ENCODE assay signal across 18 mouse cellular contexts in genomic region chr12:99380855-99381262, GRCm38 (mm10).
DNase-seq lines count a peak whose midpoint lies in the region; ATAC-seq and TF ChIP-seq lines count a peak whose summit lies in the region.
"Had no signal": no experiment of that assay in that cellular context is flagged by ENCODE, and none has a peak within 500 bp of the region (broad histone marks: within the 10 kb centered on the region; RNA-seq: fewer than 3 reads in every experiment).

No protein-coding gene starts in this region.

- no peak overlapping the region for H3K4me2 ChIP-seq in hindbrain, postnatal 0 days (ENCODE audit: low read depth, low read length)
- H3K4me2 ChIP-seq: embryonic facial prominence, embryonic 15.5 days; forebrain, embryonic 12.5 days; hindbrain, embryonic 14.5 days; midbrain, embryonic 12.5 days; stomach, embryonic 15.5 days had no signal

- H3K27ac ChIP-seq in thymus, adult 2 months (ENCODE audit: control insufficient read depth, insufficient read depth, low read length) = no peak overlapping the region
- H3K27ac ChIP-seq in hindbrain, postnatal 0 days = no peak overlapping the region
- H3K27ac ChIP-seq: embryonic facial prominence, embryonic 15.5 days; hindbrain, embryonic 14.5 days; midbrain, embryonic 12.5 days; stomach, embryonic 15.5 days had no signal

- no peak for TF ChIP-seq POLR2A in thymus, adult 2 months (IDR thresholded peaks at IDR 0.05; ENCODE audit: control insufficient read depth, extremely low read depth, insufficient read depth, low read length, poor library complexity)

- no peaks in the 10 kb centered on the region for H3K9me3 ChIP-seq in hindbrain, postnatal 0 days (ENCODE audit: low read length)
- H3K9me3 ChIP-seq: embryonic facial prominence, embryonic 15.5 days; midbrain, embryonic 12.5 days; stomach, embryonic 15.5 days had no signal

- peaks cover 9% of the 10 kb centered on the region for H3K4me1 ChIP-seq in thymus, adult 2 months (replicated peaks; ENCODE audit: control insufficient read depth, insufficient read depth, low read length)
- H3K4me1 ChIP-seq in hindbrain, postnatal 0 days (ENCODE audit: insufficient read depth, low read length) = peaks cover 8% of the 10 kb centered on the region

- no peak for TF ChIP-seq CTCF in thymus, adult 2 months (IDR thresholded peaks at IDR 0.05; ENCODE audit: borderline replicate concordance, control insufficient read depth, extremely low read depth, insufficient read depth, low read length, poor library complexity)
- TF ChIP-seq CTCF in hindbrain, postnatal 0 days (IDR thresholded peaks at IDR 0.05; ENCODE audit: low read depth) = no peak

- H3K27me3 ChIP-seq in thymus, adult 2 months (ENCODE audit: control insufficient read depth, insufficient read depth, low read length) = no peaks in the 10 kb centered on the region
- H3K27me3 ChIP-seq in hindbrain, postnatal 0 days (ENCODE audit: insufficient read depth, low read length) = no peaks in the 10 kb centered on the region
- H3K27me3 ChIP-seq: embryonic facial prominence, embryonic 15.5 days; forebrain, embryonic 12.5 days; midbrain, embryonic 12.5 days; stomach, embryonic 15.5 days had no signal

- ATAC-seq in activated CD4-positive, CD25-positive, alpha-beta regulatory T cell, adult 4 months = peak; percentile 93
- ATAC-seq in hindbrain, postnatal 0 days = no peak
- no peak for ATAC-seq in megakaryocyte, adult 5-6 weeks (ENCODE audit: poor library complexity, severe bottlenecking)

- H3K9ac ChIP-seq in hindbrain, postnatal 0 days (replicated peaks; ENCODE audit: low read length) = no peak overlapping the region
- H3K9ac ChIP-seq: embryonic facial prominence, embryonic 15.5 days; forebrain, embryonic 12.5 days; hindbrain, embryonic 14.5 days; midbrain, embryonic 12.5 days; stomach, embryonic 15.5 days had no signal

- DNase-seq in thymus, adult 2 months = peak; percentile 14
- DNase-seq in thymus, postnatal 10 days (ENCODE audit: low spot score in 2 of 2) = no peak
- peak; percentile 32 for DNase-seq in spleen, adult 12 weeks (ENCODE audit: low spot score)
- DNase-seq in hindbrain, postnatal 0 days (ENCODE audit: low spot score) = no peak
- DNase-seq in cerebellum, postnatal 4 days (ENCODE audit: low spot score in 2 of 2) = no peak
- DNase-seq: cerebellum, adult 11-12 months; heart, adult 18-20 months; kidney, adult 18-20 months; kidney, postnatal 14 days; right cerebral cortex, postnatal 25 days had no signal

- H3K4me3 ChIP-seq in thymus, adult 2 months (ENCODE audit: control insufficient read depth, insufficient read depth, low read length) = no peak overlapping the region
- H3K4me3 ChIP-seq in hindbrain, postnatal 0 days (ENCODE audit: low read length) = no peak overlapping the region
- H3K4me3 ChIP-seq: embryonic facial prominence, embryonic 15.5 days; forebrain, embryonic 12.5 days; midbrain, embryonic 12.5 days; myocyte; stomach, embryonic 15.5 days had no signal

- WGBS in thymus, adult 2 months = 29% methylated on average over 4 of the region's 4 CpGs
- WGBS in hindbrain, postnatal 0 days = 56% methylated on average over 4 of the region's 4 CpGs

- no peaks in the 10 kb centered on the region for H3K36me3 ChIP-seq in thymus, adult 2 months (ENCODE audit: control insufficient read depth, insufficient read depth, low read length)
- no peaks in the 10 kb centered on the region for H3K36me3 ChIP-seq in hindbrain, postnatal 0 days (ENCODE audit: insufficient read depth, low read length)

Comparison
In these comparisons a context has a peak if more than half of its experiments do, and no peak if none do; other contexts are left out.
1. DNase-seq: peak in thymus, adult 2 months (single experiment) and spleen, adult 12 weeks (single experiment); none in thymus, postnatal 10 days (0 of 2), hindbrain, postnatal 0 days (single experiment) and cerebellum, postnatal 4 days (0 of 2).